Mouse (Mus musculus): ENCODE measurements around the gene Olfr1420.
"Not testable (repeated sequence)": the region's sequence is repeated elsewhere in the genome, so short reads cannot be mapped to it uniquely, and the experiment has no call there.

Olfr1420 gene

GRCm38 (mm10) chr19:11886265-11886664 lies at the start of gene Olfr1420:
Olfr1420 (plus strand) TSS chr19:11886565.
- no peak for DNase-seq (ENCODE audit: low spot score)

DNA sequence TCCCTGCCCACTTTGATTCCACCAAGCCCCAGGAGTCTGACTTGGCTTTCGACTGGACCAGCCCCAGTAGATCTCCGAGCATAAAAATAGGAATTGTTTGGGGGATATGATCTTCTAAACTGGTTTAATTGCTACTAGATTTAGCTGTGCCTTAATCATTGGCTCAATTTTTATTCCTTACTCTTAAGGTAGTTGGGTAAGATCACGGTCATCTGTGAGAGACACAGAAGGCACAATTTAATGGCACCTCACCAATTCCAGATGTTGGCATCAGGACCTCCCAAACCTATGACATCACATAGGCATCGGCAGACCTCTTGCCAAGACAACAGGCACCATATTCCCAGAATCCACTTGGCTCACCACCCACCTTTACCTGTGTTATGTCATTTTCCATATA lies 47.2 kb upstream of the Olfr1420 start, which contains the start of gene Olfr1417:
Gene Olfr1417 (minus strand): TSS at position 101 of the 400 bp plus-strand sequence.
- DNase-seq (ENCODE audit: low spot score): no peak

DNA sequence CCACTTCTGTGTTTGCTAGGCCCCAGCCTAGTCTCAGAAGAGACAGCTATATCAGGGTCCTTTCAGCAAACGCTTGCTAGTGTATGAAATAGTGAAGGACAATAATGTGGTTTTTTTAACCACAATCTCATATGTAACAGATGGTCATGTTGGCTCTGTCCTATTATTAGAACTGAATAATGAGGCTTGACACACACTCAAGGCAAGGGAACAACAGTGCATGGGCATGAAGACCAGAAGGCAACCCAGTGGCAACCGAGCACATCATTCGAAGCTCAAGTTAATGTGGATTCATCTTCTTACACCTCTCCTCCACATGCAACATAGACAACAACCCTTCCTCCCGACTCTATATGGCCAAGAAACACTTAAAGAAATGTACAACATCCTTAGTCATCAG lies 40.0 kb upstream of the Olfr1420 start:
- DNase-seq (ENCODE audit: low spot score): no peak

DNA sequence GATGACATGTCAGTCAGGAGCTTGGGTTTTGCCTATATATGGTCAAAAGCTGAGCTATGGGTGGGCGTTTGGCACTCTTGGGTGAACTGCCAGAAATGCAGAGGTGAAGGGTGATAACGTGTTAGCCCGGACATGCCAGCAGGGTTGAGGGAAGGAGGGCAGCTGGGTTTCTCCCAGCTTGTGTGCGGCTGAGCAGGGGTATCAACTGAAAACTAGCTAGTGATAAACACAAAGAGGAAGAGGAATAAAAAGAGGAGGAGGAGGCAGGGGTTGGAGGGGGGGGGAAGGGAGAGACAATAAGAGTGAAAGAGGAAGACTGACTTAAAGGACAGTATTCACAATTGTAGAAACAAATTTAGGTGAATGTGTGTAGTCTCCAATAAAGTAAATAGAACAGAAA lies 33.7 kb upstream of the Olfr1420 start:
- no peak for DNase-seq (ENCODE audit: low spot score)

GRCm38 (mm10) chr19:11854821-11855220 lies 31.5 kb upstream of the Olfr1420 start:
- no peak for DNase-seq (ENCODE audit: low spot score)

- DNase-seq (ENCODE audit: low spot score): no peak
These were observed 29.9 kb upstream of the Olfr1420 start for GRCm38 (mm10) chr19:11856506-11856905.

- no peak for DNase-seq (ENCODE audit: low spot score)
These were observed 25.4 kb upstream of the Olfr1420 start, which contains the start of gene Olfr1418 for GRCm38 (mm10) chr19:11860966-11861365. Olfr1418 (minus strand) TSS chr19:11861066.

DNA sequence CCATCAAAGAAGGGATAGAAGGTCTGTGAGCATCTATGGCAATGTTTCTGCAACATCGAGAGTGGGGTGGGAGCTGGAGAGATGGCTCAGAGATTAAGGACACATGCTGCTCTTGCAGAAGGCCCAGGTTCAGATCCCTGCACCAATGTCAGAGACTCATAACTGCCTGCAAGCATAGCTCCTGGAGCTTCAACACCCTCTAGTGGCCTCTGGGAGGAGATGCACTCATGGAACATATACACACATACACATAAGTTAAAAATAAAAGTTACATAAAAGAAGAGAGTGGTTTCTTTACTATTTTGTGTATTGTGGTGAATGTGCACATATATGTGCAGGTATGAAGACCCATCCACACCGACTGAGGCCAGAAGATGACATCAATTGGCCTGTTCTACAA lies 18.5 kb upstream of the Olfr1420 start:
- DNase-seq (ENCODE audit: low spot score): no peak

DNA sequence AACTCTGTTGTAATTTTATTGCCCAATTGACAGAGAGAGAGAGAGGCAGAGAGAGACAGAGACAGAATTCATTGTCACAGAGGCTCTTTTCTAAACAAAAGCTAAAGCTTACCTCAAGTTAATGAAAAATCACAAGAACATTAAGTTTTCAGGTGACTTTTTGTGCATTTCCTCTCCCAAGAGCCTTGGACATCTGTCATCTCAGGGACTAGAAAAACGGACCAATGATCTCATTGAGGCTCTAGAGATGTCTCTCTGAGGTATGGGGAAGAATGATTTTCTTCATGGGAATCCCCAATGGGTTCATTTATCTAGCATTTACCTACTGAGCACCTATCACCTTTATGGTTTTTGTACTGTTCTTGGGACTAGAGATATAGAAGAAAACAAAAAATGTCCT lies 11.4 kb upstream of the Olfr1420 start, which contains the start of gene Olfr1419:
Gene Olfr1419 (minus strand): TSS at position 101 of the 400 bp plus-strand sequence.
- no peak for DNase-seq (ENCODE audit: low spot score)

DNA sequence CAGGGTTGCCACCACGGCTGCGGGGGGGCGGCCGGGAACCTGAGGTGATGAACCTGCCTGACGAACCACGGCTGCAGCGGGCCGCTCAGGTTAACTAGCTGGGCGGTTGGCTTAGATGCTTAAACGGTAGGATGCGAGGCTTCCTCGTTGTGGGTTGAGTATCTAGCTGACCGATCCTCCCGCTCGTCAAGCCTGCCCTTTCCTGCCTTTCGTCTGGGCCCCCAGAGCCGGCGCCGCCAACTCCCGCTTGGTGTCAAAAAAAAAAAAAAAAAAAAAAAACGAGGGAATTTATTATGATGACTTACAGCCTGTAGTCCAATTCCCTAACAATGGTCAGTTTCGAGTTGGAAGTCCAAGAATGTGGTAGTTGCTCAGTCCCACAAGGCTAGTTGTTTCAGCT lies 8.0 kb upstream of the Olfr1420 start:
- DNase-seq (ENCODE audit: low spot score): not testable (repeated sequence)

DNA sequence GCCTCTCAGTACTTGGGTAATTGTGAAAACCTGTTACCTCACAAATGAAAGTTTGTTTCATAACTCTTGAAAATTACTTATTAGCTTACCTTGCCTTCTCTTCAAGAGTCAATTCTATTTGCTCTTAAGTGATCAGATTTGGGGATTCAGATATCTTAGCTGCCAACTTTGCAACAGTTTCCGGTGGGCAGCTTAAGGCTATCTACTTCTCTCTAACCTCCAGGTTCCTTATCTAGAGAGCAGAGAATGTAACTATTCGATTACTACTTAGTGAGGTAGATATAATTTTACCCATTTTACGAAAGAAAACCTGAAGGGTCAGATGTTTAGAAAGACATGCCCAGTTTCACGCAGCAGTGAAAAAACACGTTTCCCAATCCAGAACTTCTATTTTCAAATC lies 24.7 kb downstream of the Olfr1420 start:
- DNase-seq (ENCODE audit: low spot score): no peak

DNA sequence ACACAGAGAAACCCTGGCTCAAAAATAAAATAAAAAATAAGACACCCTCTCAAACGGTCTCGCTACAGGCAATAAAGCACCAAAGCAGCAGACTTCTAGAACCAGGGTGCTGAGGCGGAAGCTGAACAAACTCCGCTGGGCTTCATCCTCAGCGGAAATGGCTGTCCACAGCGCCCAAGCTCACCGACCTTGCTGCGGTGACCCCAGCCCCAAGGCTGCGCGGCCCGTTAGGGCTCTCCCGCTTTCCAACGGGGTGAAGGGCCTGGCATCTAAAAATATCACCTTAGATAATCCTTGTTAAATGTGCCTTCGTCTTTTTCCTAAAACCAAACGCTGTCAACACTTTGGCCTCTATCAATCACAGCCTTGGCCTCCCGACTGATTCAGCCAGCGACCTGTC lies 25.2 kb downstream of the Olfr1420 start:
- no peak for DNase-seq (ENCODE audit: low spot score)

- peak; percentile 99 for DNase-seq (ENCODE audit: low spot score)
These were observed 25.7 kb downstream of the Olfr1420 start, which contains the start of gene Patl1 for GRCm38 (mm10) chr19:11912037-11912532. Patl1 (plus strand) TSS chr19:11912399.

GRCm38 (mm10) chr19:11912533-11913121 lies 26.3 kb downstream of the Olfr1420 start:
- no peak for DNase-seq (ENCODE audit: low spot score)

- DNase-seq (ENCODE audit: low spot score): no peak
These were observed 29.4 kb downstream of the Olfr1420 start for GRCm38 (mm10) chr19:11915804-11916203.

- no peak for DNase-seq (ENCODE audit: low spot score)
These were observed 35.7 kb downstream of the Olfr1420 start for GRCm38 (mm10) chr19:11922068-11922467.

GRCm38 (mm10) chr19:11922515-11922914 lies 36.1 kb downstream of the Olfr1420 start:
- DNase-seq (ENCODE audit: low spot score): not testable (repeated sequence)

DNA sequence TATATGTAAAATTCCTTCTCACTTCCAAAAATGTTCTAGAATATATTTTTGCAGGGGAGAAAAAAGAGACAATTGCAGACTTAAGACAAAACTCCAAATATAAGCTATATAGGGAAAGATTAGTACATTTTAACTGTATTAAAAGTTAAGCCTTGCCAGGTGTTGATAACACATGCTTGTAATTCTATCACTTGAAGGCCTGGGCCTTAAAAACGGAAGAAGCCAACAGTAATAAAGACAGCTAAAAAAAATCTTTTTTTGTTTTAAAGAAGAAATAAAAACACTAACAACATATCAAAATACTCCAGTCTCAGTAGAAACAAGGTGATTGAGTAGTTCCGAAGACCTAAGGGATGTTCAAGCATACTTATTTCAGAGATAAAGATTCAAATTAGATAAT lies 40.0 kb downstream of the Olfr1420 start:
- DNase-seq (ENCODE audit: low spot score): no peak

DNA sequence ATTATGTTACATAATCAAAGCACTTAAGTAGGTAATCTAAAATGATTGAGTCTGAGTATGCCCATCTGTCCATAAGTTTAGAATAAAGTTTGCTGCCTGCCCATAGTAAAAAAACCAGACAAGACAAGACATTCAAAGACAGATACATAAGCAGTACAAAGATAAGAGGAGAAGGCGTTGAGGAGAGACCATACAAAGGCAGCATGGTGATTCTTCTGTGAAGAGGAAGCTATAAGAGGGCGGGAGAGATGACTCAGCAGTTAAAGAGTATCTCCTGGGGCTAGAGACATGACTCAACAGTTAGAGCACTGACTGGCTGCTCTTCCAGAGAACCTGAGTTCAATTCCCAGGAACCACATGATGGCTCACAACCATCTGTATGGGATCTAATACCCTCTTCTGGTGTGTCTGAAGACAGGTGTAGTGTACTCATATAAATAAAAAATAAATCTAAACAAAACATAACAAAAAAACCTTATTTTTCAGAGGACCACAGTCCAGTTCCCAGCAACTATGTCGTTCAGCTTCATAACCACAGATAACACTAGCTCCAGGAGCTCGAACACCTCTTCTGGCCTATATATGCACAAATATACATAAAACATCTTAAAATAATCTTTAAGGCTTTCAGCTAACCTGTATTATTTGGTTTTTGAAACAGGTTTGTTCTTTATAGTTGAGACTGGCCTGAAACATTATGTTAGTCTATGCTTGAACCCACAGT lies 41.8 kb downstream of the Olfr1420 start:
- DNase-seq (ENCODE audit: low spot score): no peak

GRCm38 (mm10) chr19:11946460-11946859 lies 60.1 kb downstream of the Olfr1420 start:
- not testable (repeated sequence) for DNase-seq (ENCODE audit: low spot score)

Measured in retina, embryonic 14.5 days (tissue).